Mouse (Mus musculus): ENCODE measurements at regions not wholly inside any gene's neighbourhood (a gene's known extent, or its start where the extent isn't known, plus 50 kb on each side); places are given as distances from the start of the nearest gene placed in this dataset.

- TF ChIP-seq CTCF (IDR thresholded peaks at IDR 0.05; ENCODE audit: low read depth, low read length) (no peak), POLR2A (IDR thresholded peaks at IDR 0.05; ENCODE audit: extremely low read depth, insufficient read depth, low read length) (no peak)
These were observed 483.4 kb upstream of the Cdh4 start for GRCm38 (mm10) chr2:178958829-178959228.

GRCm38 (mm10) chr2:178959603-178960002 lies 482.6 kb upstream of the Cdh4 start:
- Histone ChIP-seq H3K79me2 (ENCODE audit: control insufficient read depth, insufficient read depth, low read length) (no peaks in the 10 kb centered on the region), H3K27ac (replicated peaks; ENCODE audit: insufficient read depth, low read depth, low read length) (no peak overlapping the region), H3K9ac (ENCODE audit: low read depth, low read length) (no peak overlapping the region), H3K4me1 (ENCODE audit: control insufficient read depth, insufficient read depth, low read length) (no peaks in the 10 kb centered on the region), H3K27me3 (ENCODE audit: control insufficient read depth, insufficient read depth, low read length) (no peaks in the 10 kb centered on the region), H3K4me3 (ENCODE audit: insufficient read depth, low read depth, low read length) (no peak overlapping the region), H3K36me3 (ENCODE audit: control insufficient read depth, insufficient read depth, low read length) (no peaks in the 10 kb centered on the region)
- WGBS = 60% methylated on average over 6 of the region's 6 CpGs
- TF ChIP-seq POLR2A (IDR thresholded peaks at IDR 0.05; ENCODE audit: extremely low read depth, insufficient read depth, low read length) (no peak), CTCF (IDR thresholded peaks at IDR 0.05; ENCODE audit: low read depth, low read length) (no peak)
- DNase-seq (ENCODE audit: extremely low read depth, low read depth, low spot score) = no peak

More at GRCm38 (mm10) chr2:178958829-178959228, 483.4 kb upstream of the Cdh4 start:
- Histone ChIP-seq H3K4me3 (ENCODE audit: insufficient read depth, low read depth, low read length) (no peak overlapping the region), H3K36me3 (ENCODE audit: control insufficient read depth, insufficient read depth, low read length) (no peaks in the 10 kb centered on the region), H3K4me1 (ENCODE audit: control insufficient read depth, insufficient read depth, low read length) (no peaks in the 10 kb centered on the region), H3K79me2 (ENCODE audit: control insufficient read depth, insufficient read depth, low read length) (no peaks in the 10 kb centered on the region), H3K9ac (ENCODE audit: low read depth, low read length) (no peak overlapping the region), H3K27ac (replicated peaks; ENCODE audit: insufficient read depth, low read depth, low read length) (no peak overlapping the region), H3K27me3 (ENCODE audit: control insufficient read depth, insufficient read depth, low read length) (no peaks in the 10 kb centered on the region)
- DNase-seq (ENCODE audit: extremely low read depth, low read depth, low spot score) = no peak
- 93% methylated on average over 10 of the region's 10 CpGs for WGBS

GRCm38 (mm10) chr2:178967584-178968365 lies 474.5 kb upstream of the Cdh4 start:
- H3K27me3 ChIP-seq (ENCODE audit: control insufficient read depth, insufficient read depth, low read length) = no peaks in the 10 kb centered on the region
- no peak overlapping the region for H3K4me3 ChIP-seq (ENCODE audit: insufficient read depth, low read depth, low read length)
- TF ChIP-seq POLR2A (IDR thresholded peaks at IDR 0.05; ENCODE audit: extremely low read depth, insufficient read depth, low read length) (no peak), CTCF (IDR thresholded peaks at IDR 0.05; ENCODE audit: low read depth, low read length) (no peak)
- DNase-seq (ENCODE audit: extremely low read depth, low read depth, low spot score) = no peak
- H3K4me1 ChIP-seq (ENCODE audit: control insufficient read depth, insufficient read depth, low read length) = no peaks in the 10 kb centered on the region
- H3K36me3 ChIP-seq (ENCODE audit: control insufficient read depth, insufficient read depth, low read length) = no peaks in the 10 kb centered on the region
- 85% methylated on average over 11 of the region's 11 CpGs for WGBS
- no peak overlapping the region for H3K27ac ChIP-seq (replicated peaks; ENCODE audit: insufficient read depth, low read depth, low read length)
- H3K79me2 ChIP-seq (ENCODE audit: control insufficient read depth, insufficient read depth, low read length) = no peaks in the 10 kb centered on the region
- no peak overlapping the region for H3K9ac ChIP-seq (ENCODE audit: low read depth, low read length)

GRCm38 (mm10) chr2:178969732-178970131 lies 472.5 kb upstream of the Cdh4 start:
- no peaks in the 10 kb centered on the region for H3K36me3 ChIP-seq (ENCODE audit: control insufficient read depth, insufficient read depth, low read length)
- H3K4me1 ChIP-seq (ENCODE audit: control insufficient read depth, insufficient read depth, low read length) = no peaks in the 10 kb centered on the region
- no peak overlapping the region for H3K4me3 ChIP-seq (ENCODE audit: insufficient read depth, low read depth, low read length)
- H3K9ac ChIP-seq (ENCODE audit: low read depth, low read length) = no peak overlapping the region
- DNase-seq (ENCODE audit: extremely low read depth, low read depth, low spot score) = no peak
- TF ChIP-seq POLR2A (IDR thresholded peaks at IDR 0.05; ENCODE audit: extremely low read depth, insufficient read depth, low read length) (no peak), CTCF (IDR thresholded peaks at IDR 0.05; ENCODE audit: low read depth, low read length) (no peak)
- 79% methylated on average over 10 of the region's 10 CpGs for WGBS
- H3K27me3 ChIP-seq (ENCODE audit: control insufficient read depth, insufficient read depth, low read length) = no peaks in the 10 kb centered on the region
- H3K79me2 ChIP-seq (ENCODE audit: control insufficient read depth, insufficient read depth, low read length) = no peaks in the 10 kb centered on the region
- H3K27ac ChIP-seq (replicated peaks; ENCODE audit: insufficient read depth, low read depth, low read length) = no peak overlapping the region

- DNase-seq (ENCODE audit: extremely low read depth, low read depth, low spot score) = no peak
- Histone ChIP-seq H3K4me1 (ENCODE audit: control insufficient read depth, insufficient read depth, low read length) (no peaks in the 10 kb centered on the region), H3K79me2 (ENCODE audit: control insufficient read depth, insufficient read depth, low read length) (no peaks in the 10 kb centered on the region), H3K4me3 (ENCODE audit: insufficient read depth, low read depth, low read length) (no peak overlapping the region), H3K9ac (ENCODE audit: low read depth, low read length) (no peak overlapping the region), H3K27me3 (ENCODE audit: control insufficient read depth, insufficient read depth, low read length) (no peaks in the 10 kb centered on the region), H3K36me3 (ENCODE audit: control insufficient read depth, insufficient read depth, low read length) (no peaks in the 10 kb centered on the region), H3K27ac (replicated peaks; ENCODE audit: insufficient read depth, low read depth, low read length) (no peak overlapping the region)
- 87% methylated on average over 4 of the region's 4 CpGs for WGBS
- TF ChIP-seq POLR2A (IDR thresholded peaks at IDR 0.05; ENCODE audit: extremely low read depth, insufficient read depth, low read length) (no peak), CTCF (IDR thresholded peaks at IDR 0.05; ENCODE audit: low read depth, low read length) (no peak)
These were observed 466.9 kb upstream of the Cdh4 start for GRCm38 (mm10) chr2:178975366-178975765.

GRCm38 (mm10) chr2:178976046-178976445 lies 466.2 kb upstream of the Cdh4 start:
- Histone ChIP-seq H3K79me2 (ENCODE audit: control insufficient read depth, insufficient read depth, low read length) (no peaks in the 10 kb centered on the region), H3K9ac (ENCODE audit: low read depth, low read length) (no peak overlapping the region), H3K4me3 (ENCODE audit: insufficient read depth, low read depth, low read length) (no peak overlapping the region), H3K27ac (replicated peaks; ENCODE audit: insufficient read depth, low read depth, low read length) (no peak overlapping the region), H3K36me3 (ENCODE audit: control insufficient read depth, insufficient read depth, low read length) (no peaks in the 10 kb centered on the region), H3K27me3 (ENCODE audit: control insufficient read depth, insufficient read depth, low read length) (no peaks in the 10 kb centered on the region), H3K4me1 (ENCODE audit: control insufficient read depth, insufficient read depth, low read length) (no peaks in the 10 kb centered on the region)
- no peak for DNase-seq (ENCODE audit: extremely low read depth, low read depth, low spot score)
- 91% methylated on average over 6 of the region's 6 CpGs for WGBS
- TF ChIP-seq CTCF (IDR thresholded peaks at IDR 0.05; ENCODE audit: low read depth, low read length) (no peak), POLR2A (IDR thresholded peaks at IDR 0.05; ENCODE audit: extremely low read depth, insufficient read depth, low read length) (no peak)

Measured in liver, adult 2 months (tissue).